In the genomic region with DNA sequence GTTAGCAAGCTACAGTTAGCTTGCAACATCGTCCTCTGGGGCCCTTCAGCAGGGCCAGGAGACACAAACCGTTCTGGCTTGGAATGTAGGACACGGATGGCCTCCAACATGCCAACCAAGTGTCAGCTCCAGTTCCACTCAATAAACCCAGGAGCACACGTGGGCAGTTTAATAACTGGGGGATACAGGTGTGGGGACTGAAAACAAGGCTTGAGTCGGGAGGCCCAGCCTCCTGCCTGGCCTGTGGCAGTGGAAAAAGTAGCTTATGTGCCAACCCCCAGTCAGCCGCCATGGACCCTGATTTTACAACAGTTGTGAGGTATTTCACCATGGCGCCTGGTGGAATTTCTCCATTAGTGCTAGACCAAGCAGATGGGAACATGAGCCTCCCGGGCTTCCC, we compare ENCODE assay signal across 14 mouse cellular contexts.
A peak's percentile ranks its signal among the peaks of the same experiment; 100 is the strongest.
DNase-seq lines count a peak whose midpoint lies in the region; ATAC-seq lines count a peak whose summit lies in the region.
"Had no signal": no experiment of that assay in that cellular context is flagged by ENCODE, and none has a peak within 500 bp of the region (broad histone marks: within the 10 kb centered on the region; RNA-seq: fewer than 3 reads in every experiment).

No protein-coding gene starts in this region.

- H3K4me3 ChIP-seq in heart, embryonic 12.5 days, result no peak overlapping the region
- H3K4me3 ChIP-seq in limb, embryonic 12.5 days (replicated peaks), result no peak overlapping the region
- H3K4me3 ChIP-seq: liver, embryonic 12.5 days had no signal

- no peak overlapping the region for H3K9ac ChIP-seq in heart, embryonic 12.5 days
- no peak overlapping the region for H3K9ac ChIP-seq in limb, embryonic 12.5 days (replicated peaks)
- H3K9ac ChIP-seq: forebrain, postnatal 0 days; liver, embryonic 12.5 days had no signal

- H3K4me1 ChIP-seq in heart, embryonic 12.5 days (replicated peaks), result peaks cover 11% of the 10 kb centered on the region
- H3K4me1 ChIP-seq in limb, embryonic 12.5 days (replicated peaks), result peaks cover 28% of the 10 kb centered on the region

- H3K9me3 ChIP-seq in heart, embryonic 12.5 days (replicated peaks), result peaks cover 4% of the 10 kb centered on the region; the same call in 1 of the 2 replicates
- no peaks in the 10 kb centered on the region for H3K9me3 ChIP-seq in limb, embryonic 12.5 days
- H3K9me3 ChIP-seq: liver, embryonic 12.5 days had no signal

- H3K27ac ChIP-seq in heart, embryonic 12.5 days (ENCODE audit: poor library complexity, severe bottlenecking), result peak overlapping the region; percentile 49
- peak overlapping the region; percentile 86 for H3K27ac ChIP-seq in limb, embryonic 12.5 days
- H3K27ac ChIP-seq: hindbrain, postnatal 0 days; liver, embryonic 12.5 days had no signal

- WGBS in heart, embryonic 12.5 days, result 74% methylated on average over 8 of the region's 8 CpGs
- 60% methylated on average over 8 of the region's 8 CpGs for WGBS in limb, embryonic 12.5 days

- ATAC-seq in heart, embryonic 12.5 days (ENCODE audit: insufficient number of reproducible peaks, low FRiP score), result no peak
- ATAC-seq in limb, embryonic 12.5 days (ENCODE audit: insufficient number of reproducible peaks, insufficient read depth, low FRiP score, low TSS enrichment, low read depth), result peak; percentile 63; the same call in 1 of the 2 replicates
- no peak for ATAC-seq in monocyte, adult 5-6 weeks (replicated peaks; ENCODE audit: insufficient number of reproducible peaks, low FRiP score, low TSS enrichment, poor library complexity, severe bottlenecking)
- ATAC-seq: liver, embryonic 12.5 days; midbrain, embryonic 16.5 days had no signal

- no peaks in the 10 kb centered on the region for H3K36me3 ChIP-seq in heart, embryonic 12.5 days
- H3K36me3 ChIP-seq in limb, embryonic 12.5 days, result no peaks in the 10 kb centered on the region
- H3K36me3 ChIP-seq: G1E; liver, embryonic 12.5 days had no signal

- intact Hi-C loops in heart, postnatal 10 days (cut with DNase I), result loop anchor here (5.0 kb wide), 1 partner anchor 161 kb away; the partner anchor contains the start of gene Gas1

- H3K27me3 ChIP-seq in heart, embryonic 12.5 days (replicated peaks), result no peaks in the 10 kb centered on the region
- no peaks in the 10 kb centered on the region for H3K27me3 ChIP-seq in limb, embryonic 12.5 days
- H3K27me3 ChIP-seq: liver, embryonic 12.5 days had no signal

- DNase-seq in heart, postnatal 10 days, result no peak
- peak; percentile 23 for DNase-seq in adrenal gland, adult 8-10 months
- DNase-seq in adrenal gland, postnatal 36 days, result peak; percentile 23 to 42
- DNase-seq in right cerebral cortex, postnatal 14 days, result no peak
- DNase-seq: forebrain, postnatal 0 days; right cerebral cortex, postnatal 4 days; thymus, adult 18-20 months had no signal

- no peak overlapping the region for H3K4me2 ChIP-seq in heart, embryonic 12.5 days
- H3K4me2 ChIP-seq in limb, embryonic 12.5 days, result no peak overlapping the region
- H3K4me2 ChIP-seq: liver, embryonic 12.5 days had no signal

Comparison
In these comparisons a context has a peak if more than half of its experiments do, and no peak if none do; other contexts are left out.
1. DNase-seq: peak in adrenal gland, adult 8-10 months (single experiment) and adrenal gland, postnatal 36 days (2 of 2); none in heart, postnatal 10 days (0 of 2) and right cerebral cortex, postnatal 14 days (single experiment).